Mouse (Mus musculus) kidney, embryonic 16.5 days (tissue): ENCODE data around the gene Zdhhc8. TPM values are rescaled to one million over a fixed set of nuclear protein-coding genes. Genes with fewer than 3 reads are reported as not detected.

ENCODE experiments used
- ATAC-seq: fragments of 200-750 bp; cut with Nextera tagmentation; 2 replicates; pipeline ENCODE4 v1.8.0; 2017; ENCODE audit warnings: moderate TSS enrichment; ENCODE audit not compliant: low FRiP score, low TSS enrichment
- H3K27ac ChIP-seq: fragments of 300-500 bp; sonication (generic); 2 replicates; pipeline ENCODE4 v1.5.1; 2014; ENCODE audit warnings: low read length
- H3K27me3 ChIP-seq: fragments of 300-500 bp; sonication (generic); 2 replicates; pipeline ENCODE4 v1.6.1; 2014; ENCODE audit warnings: low read length, control low read depth, mixed read lengths; ENCODE audit not compliant: insufficient read depth
- H3K36me3 ChIP-seq: fragments of 300-500 bp; sonication (generic); 2 replicates; pipeline ENCODE4 v1.6.1; 2014; ENCODE audit warnings: low read length, control low read depth, mixed read lengths; ENCODE audit not compliant: insufficient read depth
- H3K4me1 ChIP-seq: fragments of 300-500 bp; sonication (generic); 2 replicates; pipeline ENCODE4 v1.6.1; 2014; ENCODE audit warnings: low read length, control low read depth, mixed read lengths; ENCODE audit not compliant: insufficient read depth
- H3K4me2 ChIP-seq: fragments of 300-500 bp; sonication (generic); replicated peaks from 2 replicates; pipeline ENCODE4 v1.6.1; 2014; ENCODE audit warnings: low read depth, low read length
- H3K4me3 ChIP-seq: fragments of 300-500 bp; sonication (generic); 2 replicates; pipeline ENCODE4 v1.5.1; 2014; ENCODE audit warnings: mild to moderate bottlenecking, low read length
- H3K9ac ChIP-seq: fragments of 300-500 bp; sonication (generic); replicated peaks from 2 replicates; pipeline ENCODE4 v1.6.1; 2014; ENCODE audit warnings: low read length
- H3K9me3 ChIP-seq: fragments of 300-500 bp; sonication (generic); 2 replicates; pipeline ENCODE4 v1.6.1; 2016; ENCODE audit warnings: low read length, control low read depth
- WGBS: fragments of 180-500 bp; shearing (Covaris S2); extraction: QIAGEN DNeasy Blood & Tissue Kit; methylation state at CpG from one replicate; pipeline ENCODE4 v1.1.7; 2014; 5-methylcytosine and 5-hydroxymethylcytosine counted together
- microRNA counts: library from miRNA; unstranded; fragments of <30 nt; microRNA quantifications from one replicate; lab custom pipeline; 2016
- microRNA-seq: library from miRNA; unstranded; fragments of <30 nt; microRNA quantifications from one replicate; pipeline ENCODE4, GENCODE M21; 2016
- polyA plus RNA-seq: library from polyadenylated mRNA; unstranded; fragments of >200 nt; fragmentation: Nextera tagmentation; extraction: Ambion mirVana; gene quantifications from 2 replicates; pipeline ENCODE4 v1.2.1, GENCODE M21; 2015

Zdhhc8 gene
- polyA plus RNA-seq, 1 experiment from 2014 or later: 11.6 TPM

DNA sequence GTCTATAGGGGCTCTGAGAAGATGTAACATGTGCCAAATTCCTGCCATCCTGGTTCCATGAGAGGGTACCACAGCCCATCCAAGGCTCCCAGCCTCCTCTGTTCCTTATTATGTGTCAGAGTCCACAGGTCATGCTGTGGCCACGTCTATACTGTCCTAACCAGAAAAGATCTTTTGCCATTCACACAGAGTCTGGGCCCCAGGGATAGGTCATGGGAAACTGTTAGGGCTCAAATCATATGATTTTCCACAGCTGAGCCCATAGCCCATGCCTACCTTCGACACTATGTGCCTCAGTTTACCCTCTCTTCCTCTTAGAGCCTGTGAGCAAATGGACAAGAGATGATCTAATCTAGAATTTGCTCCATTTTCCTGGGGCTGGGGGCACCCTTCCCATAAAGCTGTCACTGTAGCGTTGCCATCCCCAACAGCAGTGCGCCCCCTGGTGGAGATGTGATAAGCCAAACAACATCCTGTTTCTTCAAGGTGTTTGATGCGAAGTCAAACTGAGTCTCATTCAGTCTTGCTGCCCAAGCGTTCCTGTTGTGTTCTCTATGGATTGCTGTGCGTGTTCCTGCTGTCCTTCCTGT, 62.6 kb downstream of the Zdhhc8 start:
- no peak overlapping the region for H3K4me2 ChIP-seq
- H3K36me3 ChIP-seq: no peaks in the 10 kb centered on the region
- 7% methylated on average over 7 of the region's 7 CpGs for WGBS
- H3K27ac ChIP-seq: no peak overlapping the region
- no peak overlapping the region for H3K4me3 ChIP-seq
- no peaks in the 10 kb centered on the region for H3K27me3 ChIP-seq
- no peak overlapping the region for H3K9ac ChIP-seq
- no peaks in the 10 kb centered on the region for H3K9me3 ChIP-seq
- H3K4me1 ChIP-seq: no peaks in the 10 kb centered on the region
- peak; percentile 25; the same call in 1 of the 2 replicates for ATAC-seq

MicroRNAs within 50 kb of the gene (microRNA counts, 519-probe panel; counts per million panel counts)
- microRNA mmu-miR-1306 (lab: Ali Mortazavi, UCI): 1,765 counts per million, percentile 45 among the panel's probes with 10 or more counts

Small RNAs within 50 kb of the gene (microRNA-seq; reads per million reads assigned to microRNA genes)
- 0.95 reads per million for gene Gm24572
- gene Mir1306: 192 reads per million, percentile 64 among the genes with 10 or more reads in this experiment

Other genes with a start within 250 kb of the Zdhhc8 start
- gene Dgcr6, start 182.3 kb downstream of the Zdhhc8 start, polyA plus RNA-seq: 103 and 104 TPM in 2 replicates
- gene Prodh, start 144.9 kb downstream of the Zdhhc8 start, polyA plus RNA-seq: 22.3 and 23.0 TPM in 2 replicates
- gene Rtn4r, start 107.5 kb downstream of the Zdhhc8 start, polyA plus RNA-seq: 1.0 and 3.4 TPM in 2 replicates
- gene Ccdc188, start 17.3 kb downstream of the Zdhhc8 start, polyA plus RNA-seq: not detected in 2 replicates
- gene Trmt2a, start 13.5 kb upstream of the Zdhhc8 start, polyA plus RNA-seq: 117 and 119 TPM in 2 replicates
- gene Ranbp1, start 13.6 kb upstream of the Zdhhc8 start, polyA plus RNA-seq: 508 and 585 TPM in 2 replicates
- 2.1 TPM in 1 of 2 replicates, not detected in the other for gene Gm49776, start 23.2 kb upstream of the Zdhhc8 start, polyA plus RNA-seq
- 30.7 and 33.9 TPM in 2 replicates for gene Dgcr8, start 54.1 kb upstream of the Zdhhc8 start, polyA plus RNA-seq
- 29.1 and 31.0 TPM in 2 replicates for gene Tango2, start 113.0 kb upstream of the Zdhhc8 start, polyA plus RNA-seq
- gene Arvcf, start 113.0 kb upstream of the Zdhhc8 start, polyA plus RNA-seq: 31.0 and 31.2 TPM in 2 replicates
- 33.7 and 35.2 TPM in 2 replicates for gene Txnrd2, start 191.2 kb upstream of the Zdhhc8 start, polyA plus RNA-seq
- gene Comt, start 191.7 kb upstream of the Zdhhc8 start, polyA plus RNA-seq: 119 and 127 TPM in 2 replicates